Mouse (Mus musculus) cortical plate, adult 2 months (tissue): Measurements from ENCODE around the gene Hoxd8. TPM values are rescaled to one million over a fixed set of nuclear protein-coding genes. Genes with fewer than 3 reads are reported as not detected.

Experiments used
- H3K27ac ChIP-seq: fragments of 200-500 bp; 2 replicates; pipeline ENCODE4 v1.5.1; 2012; ENCODE audit warnings: low read length, control low read depth, inconsistent platforms; ENCODE audit not compliant: insufficient read depth
- H3K4me1 ChIP-seq: fragments of 200-500 bp; 2 replicates; pipeline ENCODE4 v1.6.1; 2011; ENCODE audit warnings: low read length; ENCODE audit not compliant: control insufficient read depth, insufficient read depth
- H3K4me3 ChIP-seq: fragments of 200-500 bp; 2 replicates; pipeline ENCODE4 v1.5.1; 2011; ENCODE audit warnings: mild to moderate bottlenecking, low read length, control low read depth; ENCODE audit not compliant: insufficient read depth
- CTCF ChIP-seq: fragments of 200-500 bp; IDR thresholded peaks from 2 replicates; pipeline ENCODE4 v1.5.1; 2011; ENCODE audit warnings: mild to moderate bottlenecking, control low read depth, low read length; ENCODE audit not compliant: insufficient read depth; ENCODE audit errors: extremely low read depth
- POLR2A ChIP-seq: fragments of 200-500 bp; IDR thresholded peaks from 2 replicates; pipeline ENCODE4 v1.6.1; 2011; ENCODE audit warnings: mild to moderate bottlenecking, low read length, control low read depth; ENCODE audit not compliant: insufficient read depth; ENCODE audit errors: extremely low read depth
- polyA plus RNA-seq: library from polyadenylated mRNA; depleted of rRNA; stranded (reverse); fragments of >200 nt; gene quantifications from 2 replicates; pipeline ENCODE4 v1.2.3, GENCODE M21; 2012

The Hoxd8 gene
- polyA plus RNA-seq, 1 experiment = not detected

GRCm38 (mm10) chr2:74733317-74733661, 28.9 kb downstream of the Hoxd8 start:
- Histone ChIP-seq H3K4me1 (no peaks in the 10 kb centered on the region), H3K4me3 (no peak overlapping the region), H3K27ac (no peak overlapping the region)
- TF ChIP-seq POLR2A = no peak
- no peak for TF ChIP-seq CTCF

GRCm38 (mm10) chr2:74733765-74734164, 29.4 kb downstream of the Hoxd8 start:
- H3K4me1 ChIP-seq = no peaks in the 10 kb centered on the region
- TF ChIP-seq POLR2A (no peak), CTCF (no peak)
- H3K4me3 ChIP-seq = no peak overlapping the region
- H3K27ac ChIP-seq = no peak overlapping the region

GRCm38 (mm10) chr2:74734451-74734850, 30.0 kb downstream of the Hoxd8 start:
- H3K4me3 ChIP-seq = no peak overlapping the region
- TF ChIP-seq CTCF = no peak
- TF ChIP-seq POLR2A = no peak
- H3K27ac ChIP-seq = no peak overlapping the region
- H3K4me1 ChIP-seq = no peaks in the 10 kb centered on the region

- no peak overlapping the region for H3K4me3 ChIP-seq
Measured at GRCm38 (mm10) chr2:74734996-74735811, 30.8 kb downstream of the Hoxd8 start.

GRCm38 (mm10) chr2:74735851-74736687, 31.7 kb downstream of the Hoxd8 start:
- Histone ChIP-seq H3K4me1 (no peaks in the 10 kb centered on the region), H3K27ac (no peak overlapping the region), H3K4me3 (no peak overlapping the region)
- no peak for TF ChIP-seq CTCF
- TF ChIP-seq POLR2A = no peak

More at GRCm38 (mm10) chr2:74734996-74735811, 30.8 kb downstream of the Hoxd8 start:
- H3K4me1 ChIP-seq = no peaks in the 10 kb centered on the region
- TF ChIP-seq CTCF (no peak), POLR2A (no peak)
- no peak overlapping the region for H3K27ac ChIP-seq

- no peak overlapping the region for H3K4me3 ChIP-seq
- H3K27ac ChIP-seq = no peak overlapping the region
- no peak for TF ChIP-seq POLR2A
- no peak for TF ChIP-seq CTCF
- H3K4me1 ChIP-seq = no peaks in the 10 kb centered on the region
Measured at GRCm38 (mm10) chr2:74736688-74737577, 32.5 kb downstream of the Hoxd8 start.

- no peaks in the 10 kb centered on the region for H3K4me1 ChIP-seq
- TF ChIP-seq POLR2A = no peak
- H3K4me3 ChIP-seq = no peak overlapping the region
- H3K27ac ChIP-seq = no peak overlapping the region
Measured at GRCm38 (mm10) chr2:74737578-74738070, 33.2 kb downstream of the Hoxd8 start.

- H3K27ac ChIP-seq = no peak overlapping the region
- TF ChIP-seq CTCF (no peak), POLR2A (no peak)
- H3K4me3 ChIP-seq = no peak overlapping the region
- H3K4me1 ChIP-seq = no peaks in the 10 kb centered on the region
Measured at GRCm38 (mm10) chr2:74738623-74739475, 34.4 kb downstream of the Hoxd8 start.

GRCm38 (mm10) chr2:74739476-74739800, 35.0 kb downstream of the Hoxd8 start:
- Histone ChIP-seq H3K27ac (no peak overlapping the region), H3K4me1 (no peaks in the 10 kb centered on the region), H3K4me3 (no peak overlapping the region)
- TF ChIP-seq POLR2A (no peak), CTCF (no peak)
